Mouse (Mus musculus): ENCODE results near the gene Tescl. TPM values are rescaled to one million over a fixed set of nuclear protein-coding genes. Genes with fewer than 3 reads are reported as not detected.

The Tescl gene
- not detected in 2 replicates for polyA plus RNA-seq (2012)

DNA sequence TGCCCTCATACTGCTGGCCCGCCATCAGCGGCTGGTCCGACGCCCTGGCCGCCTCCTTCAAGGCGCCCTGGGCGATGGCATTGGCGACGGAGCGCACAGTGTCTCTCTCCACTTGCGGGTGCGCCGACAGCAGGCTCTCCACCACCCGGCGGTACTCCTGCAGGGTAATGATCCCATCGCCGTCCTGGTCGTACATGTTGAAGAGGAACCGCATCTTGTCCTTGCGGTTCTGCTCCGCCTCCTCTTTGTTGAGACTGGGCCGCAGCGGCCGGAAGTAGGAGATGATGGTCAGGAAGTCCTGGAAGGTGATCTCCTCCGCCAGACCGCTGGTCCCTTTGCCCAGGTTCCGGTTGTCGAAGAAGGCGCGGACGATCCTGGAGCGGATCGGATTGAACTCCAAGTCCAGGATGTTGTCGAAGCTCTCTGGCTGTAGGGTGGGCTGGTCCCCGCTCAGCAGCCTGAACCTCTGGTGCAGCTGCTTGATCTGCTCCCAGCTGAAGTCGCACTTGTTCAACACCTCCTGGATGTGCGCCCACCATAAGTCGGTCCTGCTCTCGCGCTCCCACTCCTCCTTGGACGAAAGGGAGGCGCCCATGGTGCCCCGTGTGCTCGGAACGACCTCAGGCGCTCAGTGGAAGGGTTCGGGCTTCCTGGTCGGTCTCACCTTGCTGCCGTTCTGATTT lies at the start of gene Tescl:
Gene Tescl, minus strand, starts transcription at position 633 of the 683 bp plus-strand sequence.
- no peak for TF ChIP-seq GATA1 (IDR thresholded peaks at IDR 0.05; ENCODE audit: low read length)

DNA sequence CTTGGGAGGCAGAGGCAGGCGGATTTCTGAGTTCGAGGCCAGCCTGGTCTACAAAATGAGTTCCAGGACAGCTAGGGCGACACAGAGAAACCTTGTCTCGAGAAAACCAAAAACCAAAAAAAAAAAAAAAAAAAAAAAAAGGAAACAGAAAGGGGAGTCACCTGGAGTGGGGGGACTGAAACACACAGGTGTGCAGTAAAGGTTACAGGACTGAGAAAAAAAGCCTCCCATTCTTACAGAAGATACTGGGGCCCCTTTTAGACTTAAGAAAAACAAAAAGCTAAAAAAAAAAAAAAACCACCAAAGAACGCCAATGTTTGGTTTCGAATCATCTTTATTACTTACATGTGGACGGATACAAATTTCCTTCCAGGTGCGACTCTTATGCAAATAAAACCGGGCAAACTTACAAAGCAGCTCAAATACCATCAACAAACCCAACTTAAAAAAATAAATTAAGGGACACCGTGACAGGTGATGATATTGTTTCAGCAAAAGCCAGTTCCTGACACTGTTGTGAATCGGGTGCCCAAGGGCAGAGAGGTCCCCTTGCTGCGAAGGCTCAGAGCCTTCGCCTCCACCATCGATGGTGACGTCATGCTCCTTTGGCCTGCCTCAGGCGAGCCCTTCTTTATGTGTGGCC lies 49.1 kb upstream of the Tescl start:
- no peak for TF ChIP-seq GATA1 (IDR thresholded peaks at IDR 0.05; ENCODE audit: low read length)

DNA sequence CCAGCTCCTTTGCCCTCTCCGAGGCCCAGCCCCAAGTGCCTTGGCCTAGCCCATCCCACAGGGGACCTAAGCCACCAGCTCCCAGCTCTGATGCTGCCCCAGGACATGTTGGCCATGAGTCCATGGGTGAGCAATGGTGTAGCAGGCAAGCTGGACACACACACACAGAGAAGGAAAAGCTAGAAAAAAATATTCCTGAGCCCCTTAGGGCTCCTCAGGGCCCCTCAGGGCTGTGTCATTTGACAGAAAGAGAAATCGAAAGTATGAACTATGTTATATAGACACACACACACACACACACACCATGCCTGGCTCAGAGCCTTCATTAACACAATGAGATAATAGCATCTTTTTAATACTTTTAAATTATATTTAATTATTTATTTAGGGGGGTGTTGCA lies 46.6 kb upstream of the Tescl start:
- no peak for TF ChIP-seq GATA1 (IDR thresholded peaks at IDR 0.05; ENCODE audit: low read length)

DNA sequence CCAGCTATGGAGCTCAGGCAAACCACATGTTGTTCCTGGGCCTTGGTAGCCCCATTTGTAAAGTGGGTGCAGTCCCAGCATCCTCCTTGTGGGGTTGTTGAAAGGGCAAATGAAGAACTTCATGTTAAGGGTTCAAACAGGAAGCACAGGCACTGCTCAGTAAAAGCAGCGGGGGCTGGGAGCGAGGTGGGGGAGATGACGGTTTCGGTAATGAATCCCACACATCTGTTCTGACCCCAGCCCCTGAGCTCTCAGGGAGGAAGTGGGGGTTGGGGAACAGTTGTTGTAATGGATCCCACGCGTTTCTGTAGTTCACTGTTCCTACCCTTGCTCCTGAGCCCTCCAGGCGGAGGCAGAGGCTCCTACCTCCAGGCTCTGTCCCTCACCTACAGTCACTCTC lies 46.2 kb upstream of the Tescl start:
- TF ChIP-seq GATA1 (IDR thresholded peaks at IDR 0.05; ENCODE audit: low read length), result no peak

DNA sequence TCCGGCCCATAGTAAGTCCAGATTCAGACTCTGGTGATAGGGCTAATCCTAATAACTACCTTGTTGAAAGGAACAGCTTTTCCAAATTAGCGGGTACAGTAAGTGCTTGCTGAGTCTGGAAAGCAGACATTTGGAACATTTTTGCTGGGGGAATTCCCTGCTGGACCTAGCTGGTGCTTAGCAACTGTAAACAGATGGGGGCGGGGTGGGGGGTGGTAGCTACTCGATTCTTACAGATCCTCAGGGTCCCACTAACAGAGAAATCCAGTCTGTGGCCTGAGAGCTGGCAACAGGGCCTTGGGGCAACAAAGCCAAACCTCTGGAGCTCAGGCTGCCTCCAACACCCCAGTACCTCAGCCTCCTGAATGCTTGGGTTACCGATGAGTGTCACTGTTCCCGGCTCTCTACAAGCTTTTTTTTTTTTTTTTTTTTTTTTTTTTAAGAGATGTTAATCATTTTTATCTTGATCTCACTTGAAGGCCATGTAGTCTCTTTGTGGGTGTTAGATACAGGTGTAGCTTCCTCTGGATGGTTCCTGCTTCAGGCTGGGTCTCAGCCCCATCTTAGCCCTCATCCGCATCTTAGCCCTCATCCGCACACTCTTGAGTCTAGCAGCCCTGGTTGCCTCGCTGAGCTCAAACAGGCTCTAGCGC lies 44.4 kb upstream of the Tescl start:
- no peak for TF ChIP-seq GATA1 (IDR thresholded peaks at IDR 0.05; ENCODE audit: low read length)

DNA sequence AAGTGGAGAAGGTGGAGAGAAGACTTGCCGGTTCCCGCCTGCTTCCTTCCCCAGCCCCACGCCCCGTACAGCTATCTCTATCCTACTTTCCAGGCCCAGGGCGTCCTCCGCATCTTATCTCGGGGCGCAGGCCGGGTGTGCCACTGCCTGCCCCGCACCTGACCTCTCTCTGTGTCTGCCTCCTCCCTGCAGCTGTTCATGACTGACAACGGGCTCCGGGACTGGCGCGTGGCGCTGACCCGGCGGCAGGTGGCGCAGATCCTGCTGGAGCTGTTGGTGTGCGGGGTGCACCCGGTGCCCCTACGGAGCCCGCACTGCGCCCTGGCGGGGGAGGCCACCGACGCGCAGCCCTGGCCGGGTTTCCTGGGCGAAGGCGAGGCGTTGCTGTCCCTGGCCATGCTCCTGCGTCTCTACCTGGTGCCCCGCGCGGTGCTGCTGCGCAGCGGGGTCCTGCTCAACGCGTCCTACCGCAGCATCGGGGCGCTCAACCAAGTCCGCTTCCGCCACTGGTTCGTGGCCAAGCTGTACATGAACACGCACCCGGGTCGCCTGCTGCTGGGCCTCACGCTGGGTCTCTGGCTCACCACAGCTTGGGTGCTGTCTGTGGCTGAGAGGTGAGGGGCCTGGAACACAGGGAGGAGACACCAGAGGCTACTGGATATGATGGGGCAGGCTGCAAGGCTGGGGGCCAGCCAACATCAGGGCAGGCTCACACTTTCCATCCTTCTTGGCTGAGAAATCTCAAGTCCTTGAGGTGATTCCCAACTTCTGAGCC lies 43.5 kb upstream of the Tescl start:
- TF ChIP-seq GATA1 (IDR thresholded peaks at IDR 0.05; ENCODE audit: low read length), result peak; percentile 89

DNA sequence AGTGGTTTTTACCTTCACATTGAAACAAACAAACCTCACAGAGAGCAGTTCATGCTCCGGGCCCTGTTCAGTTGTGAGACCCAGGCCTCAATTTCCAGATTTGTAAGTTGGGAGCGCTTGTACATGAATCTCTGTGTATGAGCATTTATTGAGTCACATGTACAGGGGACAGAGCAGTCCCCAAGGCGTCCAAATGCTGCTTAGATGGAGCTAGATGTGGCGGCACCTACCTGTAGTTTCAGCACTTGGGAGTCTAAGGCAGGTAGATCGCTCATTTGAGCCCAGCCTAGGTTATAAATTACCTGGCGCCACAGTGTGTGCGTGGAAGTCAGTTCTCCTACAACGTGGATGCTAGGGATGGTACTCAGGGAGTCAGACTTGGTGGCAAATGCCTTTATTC lies 42.7 kb upstream of the Tescl start:
- TF ChIP-seq GATA1 (IDR thresholded peaks at IDR 0.05; ENCODE audit: low read length), result no peak

DNA sequence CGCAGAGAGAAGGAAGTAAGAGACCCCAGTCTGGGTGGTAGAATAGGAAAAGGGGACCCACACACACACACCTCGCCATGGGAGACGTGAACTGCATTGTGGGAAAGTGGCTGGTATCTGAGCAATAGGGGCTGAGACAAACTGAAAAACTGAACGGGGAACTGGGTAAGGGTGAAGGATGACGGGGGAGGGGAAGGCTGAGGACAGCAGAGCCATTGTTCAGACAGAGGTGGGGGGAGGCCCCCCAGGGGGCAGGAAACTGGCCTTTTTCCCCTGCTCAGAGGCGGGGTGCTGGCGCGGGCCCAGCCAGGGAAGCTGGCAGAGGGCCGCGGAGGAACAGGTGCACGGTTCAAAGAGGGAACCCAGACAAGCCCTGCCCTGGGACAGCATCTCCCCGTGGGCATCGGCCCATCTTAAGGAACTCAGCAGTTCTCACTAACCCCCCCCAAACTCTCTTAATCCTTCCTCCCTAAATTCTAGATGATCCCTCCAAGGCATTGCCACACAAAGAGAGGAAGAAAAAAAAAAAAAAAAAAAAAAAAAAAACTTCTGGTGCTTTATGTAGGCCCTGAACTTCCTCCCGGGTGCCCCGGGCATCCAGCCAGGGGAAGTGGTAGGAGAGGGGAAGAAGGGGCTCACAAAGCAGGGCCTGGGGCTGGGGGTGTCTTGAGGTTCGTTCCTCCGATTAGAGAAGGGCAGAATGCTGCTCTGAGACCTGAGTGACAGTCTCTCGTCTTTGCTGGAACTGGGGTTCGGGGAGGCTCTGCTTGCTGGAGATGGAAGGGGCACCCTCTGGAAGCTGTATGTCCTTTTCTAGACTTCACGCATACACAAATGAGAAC lies 40.0 kb upstream of the Tescl start:
- no peak for TF ChIP-seq GATA1 (IDR thresholded peaks at IDR 0.05; ENCODE audit: low read length)

DNA sequence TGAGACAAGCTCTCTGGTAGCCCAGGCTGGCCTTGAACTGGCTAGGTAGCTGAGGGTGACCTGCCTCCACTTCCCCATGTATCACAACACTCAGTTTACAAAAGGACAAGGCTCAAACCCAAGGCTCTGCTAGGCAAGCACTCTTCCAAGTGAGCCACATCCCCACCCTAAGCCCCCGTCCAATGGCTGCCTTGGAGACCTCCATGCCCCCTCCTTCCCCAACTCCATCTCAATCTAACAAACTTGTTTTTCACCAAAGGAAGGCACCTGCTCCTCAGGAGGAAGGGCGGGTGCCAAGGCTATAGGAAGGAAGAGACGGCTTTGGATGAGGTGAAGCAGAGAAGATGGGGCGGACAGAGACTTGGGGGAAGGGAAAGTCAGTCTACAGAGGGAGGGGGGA lies 39.0 kb upstream of the Tescl start:
- TF ChIP-seq GATA1 (IDR thresholded peaks at IDR 0.05; ENCODE audit: low read length), result no peak

DNA sequence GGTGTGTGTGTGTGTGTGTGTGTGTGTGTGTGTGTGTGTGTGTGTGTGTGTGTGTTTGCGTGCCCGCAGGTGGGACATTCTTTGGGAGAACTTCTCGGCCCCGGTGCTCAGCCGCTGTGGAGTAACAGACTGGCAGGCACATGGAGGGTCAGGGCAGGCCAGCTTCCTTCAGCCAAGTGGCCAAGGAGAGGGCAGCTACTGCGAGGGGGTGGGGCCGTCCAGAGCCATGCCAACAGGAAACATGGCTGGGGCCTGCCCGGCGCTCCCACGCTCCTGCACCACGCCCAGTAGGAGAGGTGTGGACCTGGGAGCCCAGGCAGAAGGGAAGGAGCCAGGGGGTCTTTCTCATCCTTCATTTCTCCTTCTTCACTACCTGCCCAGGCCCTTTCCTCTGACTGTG lies 38.6 kb upstream of the Tescl start:
- no peak for TF ChIP-seq GATA1 (IDR thresholded peaks at IDR 0.05; ENCODE audit: low read length)

DNA sequence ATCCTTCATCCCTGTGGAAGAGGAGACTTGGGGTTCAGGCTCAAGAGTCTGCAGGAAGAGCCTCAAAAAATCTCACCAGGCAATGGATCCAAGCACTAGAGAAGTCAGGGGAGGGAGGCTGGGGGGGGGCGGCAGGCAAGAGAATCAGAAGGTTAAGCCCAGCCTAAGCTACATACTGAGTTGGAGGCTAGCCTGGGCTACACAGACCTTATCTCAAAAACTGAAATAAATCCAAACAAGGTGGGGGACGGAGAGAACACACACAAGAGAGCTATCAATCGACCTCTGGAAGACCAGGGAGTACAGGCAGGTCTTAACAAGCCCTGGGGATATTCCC lies 38.0 kb upstream of the Tescl start:
- no peak for TF ChIP-seq GATA1 (IDR thresholded peaks at IDR 0.05; ENCODE audit: low read length)

DNA sequence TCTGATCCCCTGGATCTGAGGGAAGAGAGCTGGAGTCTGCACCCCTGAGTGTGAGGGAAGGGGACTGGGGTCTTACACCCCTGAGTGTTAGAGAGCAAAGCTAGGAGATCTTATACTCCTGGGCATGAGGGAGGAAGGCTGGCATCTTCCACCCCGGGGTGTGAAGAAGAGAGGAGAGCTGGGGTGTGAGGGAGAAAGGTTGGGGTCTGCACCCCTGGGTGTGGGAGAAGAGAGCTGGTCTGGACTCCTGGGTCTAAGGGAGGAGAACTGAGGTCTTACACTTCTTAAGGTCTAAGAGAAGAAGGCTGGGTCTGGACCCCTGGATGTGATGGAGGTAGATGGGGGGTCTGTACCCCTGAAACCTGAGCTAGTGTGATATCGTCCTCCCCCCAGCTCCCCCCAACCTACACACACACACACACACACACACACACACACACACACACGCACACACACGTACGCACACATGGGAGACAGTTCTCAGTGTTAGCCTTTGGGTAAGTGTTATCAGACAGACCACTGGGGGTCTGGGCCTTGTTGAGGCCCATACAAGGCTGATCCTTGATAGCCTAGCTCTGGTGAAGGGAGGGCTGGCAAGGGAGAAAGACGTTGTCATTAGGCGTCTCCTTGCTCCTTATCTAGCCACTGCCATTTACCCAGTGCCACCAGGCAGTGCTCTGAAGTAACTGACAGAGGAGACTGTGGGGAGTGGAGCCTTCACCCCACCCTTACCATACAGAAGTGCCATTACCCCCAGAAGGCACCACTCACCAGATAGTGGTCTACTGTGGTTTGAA lies 37.5 kb upstream of the Tescl start:
- peak; percentile 71 for TF ChIP-seq GATA1 (IDR thresholded peaks at IDR 0.05; ENCODE audit: low read length)

DNA sequence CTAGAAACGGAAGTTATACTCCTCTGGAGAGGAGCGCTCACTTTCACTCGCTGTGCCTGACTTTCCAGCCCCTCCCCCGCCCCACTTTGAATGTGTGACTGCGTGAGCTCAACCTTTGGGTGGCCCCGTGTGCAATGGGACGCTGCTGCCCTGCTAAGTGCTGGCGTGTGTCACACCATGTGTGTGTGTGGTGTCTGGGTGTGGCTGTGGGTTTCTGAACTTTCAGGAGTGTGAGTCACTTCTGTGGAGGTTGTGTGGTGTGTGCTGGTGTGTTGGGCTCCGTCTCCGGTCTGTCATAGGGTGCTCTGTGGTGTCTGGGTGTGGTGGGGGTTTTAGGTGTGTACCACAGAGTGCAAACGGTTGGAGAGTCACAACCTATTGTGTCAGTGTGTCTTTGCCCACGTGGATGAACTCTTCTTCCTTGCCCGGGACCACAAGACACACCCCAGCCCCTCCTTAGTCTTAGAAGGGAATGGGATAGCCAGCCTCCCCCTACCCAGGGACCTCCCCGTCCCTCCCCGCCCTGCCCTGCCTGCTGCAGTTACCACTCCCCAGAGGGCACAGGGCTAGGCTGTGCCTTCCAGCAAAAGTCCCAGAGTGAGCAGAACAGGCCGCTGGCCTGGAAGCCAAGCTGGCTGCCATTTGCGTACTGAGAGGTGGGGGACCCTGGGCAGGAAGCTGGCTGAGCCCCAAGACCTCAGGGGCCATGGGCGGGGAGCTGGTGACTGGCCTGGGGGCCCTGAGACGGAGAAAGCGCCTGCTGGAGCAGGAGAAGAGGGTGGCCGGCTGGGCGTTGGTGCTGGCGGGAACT lies 36.2 kb upstream of the Tescl start, which contains the start of gene Kcnn4:
Gene Kcnn4, plus strand, starts transcription at position 533 of the 811 bp plus-strand sequence.
- no peak for TF ChIP-seq GATA1 (IDR thresholded peaks at IDR 0.05; ENCODE audit: low read length)
